Mouse (Mus musculus): ENCODE results near the gene Rubcnl. TPM values are rescaled to one million over a fixed set of nuclear protein-coding genes. Genes with fewer than 3 reads are reported as not detected.

Rubcnl gene
- polyA plus RNA-seq, 1 experiment from 2014 or later, result 0.84 TPM

GRCm38 (mm10) chr14:75052451-75052850 is 36.6 kb downstream of the Rubcnl start:
- Histone ChIP-seq H3K36me3 (ENCODE audit: control insufficient read depth, insufficient read depth, low read length) (no peaks in the 10 kb centered on the region), H3K4me1 (ENCODE audit: control insufficient read depth, insufficient read depth, low read length) (0 out of 2 replicates have a peak, but pooled peaks cover 6% of the 10 kb centered on the region), H3K9ac (replicated peaks; ENCODE audit: low read depth, low read length) (no peak overlapping the region), H3K27me3 (ENCODE audit: control insufficient read depth, insufficient read depth, low read length) (no peaks in the 10 kb centered on the region), H3K27ac (ENCODE audit: low read length) (no peak overlapping the region), H3K9me3 (ENCODE audit: control insufficient read depth, low read depth, low read length) (no peaks in the 10 kb centered on the region), H3K4me2 (replicated peaks; ENCODE audit: low read depth, low read length) (no peak overlapping the region), H3K4me3 (ENCODE audit: low read depth, low read length) (no peak overlapping the region)
- 64% methylated on average over 8 of the region's 8 CpGs for WGBS
- ATAC-seq (ENCODE audit: insufficient number of reproducible peaks, insufficient read depth, low FRiP score, low read depth), result no peak

GRCm38 (mm10) chr14:75054455-75055343 is 38.9 kb downstream of the Rubcnl start:
- H3K9ac ChIP-seq (replicated peaks; ENCODE audit: low read depth, low read length), result no peak overlapping the region
- no peak; the same call in 1 of the 2 replicates for ATAC-seq (ENCODE audit: insufficient number of reproducible peaks, insufficient read depth, low FRiP score, low read depth)
- H3K9me3 ChIP-seq (ENCODE audit: control insufficient read depth, low read depth, low read length), result no peaks in the 10 kb centered on the region
- no peaks in the 10 kb centered on the region for H3K36me3 ChIP-seq (ENCODE audit: control insufficient read depth, insufficient read depth, low read length)
- H3K27ac ChIP-seq (ENCODE audit: low read length), result peak overlapping the region; percentile 27; the same call in 1 of the 2 replicates
- no peak overlapping the region for H3K4me3 ChIP-seq (ENCODE audit: low read depth, low read length)
- 40% methylated on average over 14 of the region's 14 CpGs for WGBS
- no peaks in the 10 kb centered on the region for H3K27me3 ChIP-seq (ENCODE audit: control insufficient read depth, insufficient read depth, low read length)
- H3K4me2 ChIP-seq (replicated peaks; ENCODE audit: low read depth, low read length), result no peak overlapping the region
- H3K4me1 ChIP-seq (ENCODE audit: control insufficient read depth, insufficient read depth, low read length), result 0 out of 2 replicates have a peak, but pooled peaks cover 6% of the 10 kb centered on the region

GRCm38 (mm10) chr14:75056861-75057431 is 41.1 kb downstream of the Rubcnl start:
- H3K9me3 ChIP-seq (ENCODE audit: control insufficient read depth, low read depth, low read length), result no peaks in the 10 kb centered on the region
- no peak for ATAC-seq (ENCODE audit: insufficient number of reproducible peaks, insufficient read depth, low FRiP score, low read depth)
- H3K4me1 ChIP-seq (ENCODE audit: control insufficient read depth, insufficient read depth, low read length), result 0 out of 2 replicates have a peak, but pooled peaks cover 6% of the 10 kb centered on the region
- H3K9ac ChIP-seq (replicated peaks; ENCODE audit: low read depth, low read length), result no peak overlapping the region
- H3K36me3 ChIP-seq (ENCODE audit: control insufficient read depth, insufficient read depth, low read length), result no peaks in the 10 kb centered on the region
- H3K27ac ChIP-seq (ENCODE audit: low read length), result no peak overlapping the region
- no peak overlapping the region for H3K4me2 ChIP-seq (replicated peaks; ENCODE audit: low read depth, low read length)
- no peaks in the 10 kb centered on the region for H3K27me3 ChIP-seq (ENCODE audit: control insufficient read depth, insufficient read depth, low read length)
- no peak overlapping the region for H3K4me3 ChIP-seq (ENCODE audit: low read depth, low read length)
- WGBS, result 82% methylated on average over 9 of the region's 9 CpGs

- no peaks in the 10 kb centered on the region for H3K9me3 ChIP-seq (ENCODE audit: control insufficient read depth, low read depth, low read length)
- H3K27me3 ChIP-seq (ENCODE audit: control insufficient read depth, insufficient read depth, low read length), result no peaks in the 10 kb centered on the region
- no peak overlapping the region for H3K4me3 ChIP-seq (ENCODE audit: low read depth, low read length)
- no peaks in the 10 kb centered on the region for H3K4me1 ChIP-seq (ENCODE audit: control insufficient read depth, insufficient read depth, low read length)
- H3K36me3 ChIP-seq (ENCODE audit: control insufficient read depth, insufficient read depth, low read length), result no peaks in the 10 kb centered on the region
- no peak overlapping the region for H3K9ac ChIP-seq (replicated peaks; ENCODE audit: low read depth, low read length)
- ATAC-seq (ENCODE audit: insufficient number of reproducible peaks, insufficient read depth, low FRiP score, low read depth), result no peak
- H3K4me2 ChIP-seq (replicated peaks; ENCODE audit: low read depth, low read length), result no peak overlapping the region
- H3K27ac ChIP-seq (ENCODE audit: low read length), result no peak overlapping the region
- WGBS, result 46% methylated on average over 8 of the region's 8 CpGs
Measured at GRCm38 (mm10) chr14:75060562-75060961, 44.7 kb downstream of the Rubcnl start.

- WGBS, result 93% methylated on average over 8 of the region's 8 CpGs
- Histone ChIP-seq H3K9me3 (ENCODE audit: control insufficient read depth, low read depth, low read length) (no peaks in the 10 kb centered on the region), H3K4me3 (ENCODE audit: low read depth, low read length) (no peak overlapping the region), H3K27me3 (ENCODE audit: control insufficient read depth, insufficient read depth, low read length) (no peaks in the 10 kb centered on the region), H3K4me1 (ENCODE audit: control insufficient read depth, insufficient read depth, low read length) (no peaks in the 10 kb centered on the region), H3K27ac (ENCODE audit: low read length) (no peak overlapping the region), H3K36me3 (ENCODE audit: control insufficient read depth, insufficient read depth, low read length) (no peaks in the 10 kb centered on the region), H3K9ac (replicated peaks; ENCODE audit: low read depth, low read length) (no peak overlapping the region), H3K4me2 (replicated peaks; ENCODE audit: low read depth, low read length) (no peak overlapping the region)
- ATAC-seq (ENCODE audit: insufficient number of reproducible peaks, insufficient read depth, low FRiP score, low read depth), result no peak
Measured at GRCm38 (mm10) chr14:75063936-75064335, 48.1 kb downstream of the Rubcnl start.

- no peak overlapping the region for H3K4me2 ChIP-seq (replicated peaks; ENCODE audit: low read depth, low read length)
- ATAC-seq (ENCODE audit: insufficient number of reproducible peaks, insufficient read depth, low FRiP score, low read depth), result 0 out of 2 replicates have a peak, but pooled peaks have one; percentile 28
- H3K27me3 ChIP-seq (ENCODE audit: control insufficient read depth, insufficient read depth, low read length), result no peaks in the 10 kb centered on the region
- H3K4me1 ChIP-seq (ENCODE audit: control insufficient read depth, insufficient read depth, low read length), result no peaks in the 10 kb centered on the region
- no peak overlapping the region for H3K27ac ChIP-seq (ENCODE audit: low read length)
- H3K4me3 ChIP-seq (ENCODE audit: low read depth, low read length), result no peak overlapping the region
- no peaks in the 10 kb centered on the region for H3K36me3 ChIP-seq (ENCODE audit: control insufficient read depth, insufficient read depth, low read length)
- 75% methylated on average over 7 of the region's 7 CpGs for WGBS
- H3K9me3 ChIP-seq (ENCODE audit: control insufficient read depth, low read depth, low read length), result no peaks in the 10 kb centered on the region
- H3K9ac ChIP-seq (replicated peaks; ENCODE audit: low read depth, low read length), result no peak overlapping the region
Measured at GRCm38 (mm10) chr14:75064520-75064919, 48.7 kb downstream of the Rubcnl start.

- Histone ChIP-seq H3K4me3 (ENCODE audit: low read depth, low read length) (no peak overlapping the region), H3K27ac (ENCODE audit: low read length) (no peak overlapping the region), H3K9me3 (ENCODE audit: control insufficient read depth, low read depth, low read length) (no peaks in the 10 kb centered on the region), H3K36me3 (ENCODE audit: control insufficient read depth, insufficient read depth, low read length) (no peaks in the 10 kb centered on the region), H3K27me3 (ENCODE audit: control insufficient read depth, insufficient read depth, low read length) (no peaks in the 10 kb centered on the region), H3K9ac (replicated peaks; ENCODE audit: low read depth, low read length) (no peak overlapping the region), H3K4me2 (replicated peaks; ENCODE audit: low read depth, low read length) (no peak overlapping the region), H3K4me1 (ENCODE audit: control insufficient read depth, insufficient read depth, low read length) (no peaks in the 10 kb centered on the region)
- 92% methylated on average over 5 of the region's 5 CpGs for WGBS
- no peak for ATAC-seq (ENCODE audit: insufficient number of reproducible peaks, insufficient read depth, low FRiP score, low read depth)
Measured at GRCm38 (mm10) chr14:75065211-75065610, 49.4 kb downstream of the Rubcnl start.

- WGBS, result 80% methylated on average over 16 of the region's 19 CpGs
- Histone ChIP-seq H3K4me1 (ENCODE audit: control insufficient read depth, insufficient read depth, low read length) (no peaks in the 10 kb centered on the region), H3K36me3 (ENCODE audit: control insufficient read depth, insufficient read depth, low read length) (no peaks in the 10 kb centered on the region), H3K4me2 (replicated peaks; ENCODE audit: low read depth, low read length) (no peak overlapping the region), H3K27ac (ENCODE audit: low read length) (no peak overlapping the region), H3K9me3 (ENCODE audit: control insufficient read depth, low read depth, low read length) (no peaks in the 10 kb centered on the region), H3K9ac (replicated peaks; ENCODE audit: low read depth, low read length) (no peak overlapping the region), H3K27me3 (ENCODE audit: control insufficient read depth, insufficient read depth, low read length) (no peaks in the 10 kb centered on the region), H3K4me3 (ENCODE audit: low read depth, low read length) (no peak overlapping the region)
- no peak for ATAC-seq (ENCODE audit: insufficient number of reproducible peaks, insufficient read depth, low FRiP score, low read depth)
Measured at GRCm38 (mm10) chr14:75068430-75069112, 52.7 kb downstream of the Rubcnl start.
